Mouse (Mus musculus) T-helper 1 cell (primary cell): Measurements from ENCODE around the gene Pdk2.

Experiments
- in situ Hi-C: fragments of 300-600 bp; cut with MboI, MseI; formaldehyde crosslinking; loops from one replicate; pipeline ENCODE4 v1.15.1; 2025; ENCODE audit warnings: high pct_unique_total_duplicates

The Pdk2 gene

GRCm38 (mm10) chr11:94989562-94990017 lies 51.6 kb downstream of the Pdk2 start:
- in situ Hi-C loops, result loop anchor here (10.0 kb wide), 1 partner anchor 55 kb away; the partner anchor contains the start of gene Col1a1

DNA sequence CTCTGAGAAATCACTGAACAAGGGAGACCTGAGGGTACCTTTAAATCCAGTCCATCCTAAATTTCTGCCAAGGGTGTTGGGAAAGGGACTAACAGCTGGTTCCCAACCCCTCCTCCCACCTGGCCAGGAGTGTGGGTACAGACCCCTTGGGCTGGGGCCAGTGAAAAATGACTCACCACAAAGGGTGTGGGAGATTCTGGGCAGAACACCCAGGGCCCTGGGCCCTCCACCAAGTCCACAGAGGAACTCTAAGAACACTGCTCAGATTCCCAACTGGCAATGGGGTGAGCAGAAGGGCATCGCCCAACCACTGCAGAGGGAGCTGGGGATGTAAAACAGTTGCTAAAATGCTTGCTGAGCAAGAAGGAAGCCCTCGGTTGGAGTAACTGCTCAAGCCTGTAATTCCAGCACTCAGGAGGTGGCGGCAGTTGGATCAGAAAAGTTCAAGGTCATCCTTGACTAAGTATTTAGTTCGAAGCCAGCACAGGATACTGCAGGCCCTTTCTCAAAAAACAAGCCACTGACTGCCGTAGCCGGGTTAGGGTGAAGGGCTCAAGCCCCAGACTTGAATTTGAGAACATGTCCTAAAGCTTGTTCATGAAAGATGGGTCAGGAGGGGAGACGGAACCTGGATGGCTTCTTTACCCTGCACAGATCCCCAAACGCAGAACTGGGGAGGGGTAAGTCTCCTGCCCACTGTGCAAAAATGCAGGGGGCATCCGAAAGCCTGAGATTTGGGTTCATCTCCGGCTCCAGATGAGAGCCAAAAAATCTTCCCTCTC lies 52.2 kb downstream of the Pdk2 start:
- in situ Hi-C loops, result no loop called here

DNA sequence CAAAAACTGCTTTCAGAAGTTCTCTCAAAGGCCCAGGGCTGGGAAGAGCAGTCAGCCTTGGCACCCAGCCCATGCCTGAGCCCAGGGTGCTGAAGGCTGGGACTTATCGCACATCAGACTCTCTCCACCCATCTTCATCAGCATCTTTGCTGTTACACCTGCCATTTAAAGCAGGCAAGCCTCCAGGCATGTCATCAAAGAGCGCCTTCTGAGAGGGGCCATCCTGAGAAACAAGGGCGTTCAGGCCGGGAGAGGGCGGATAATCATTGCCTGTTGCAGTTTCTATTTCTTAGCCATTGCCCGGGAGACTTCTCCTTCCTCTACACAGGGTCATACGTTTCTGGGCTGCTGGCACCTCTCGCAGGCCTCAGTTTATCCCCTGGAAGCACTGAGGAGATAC lies 53.3 kb downstream of the Pdk2 start:
- in situ Hi-C loops, result no loop called here

DNA sequence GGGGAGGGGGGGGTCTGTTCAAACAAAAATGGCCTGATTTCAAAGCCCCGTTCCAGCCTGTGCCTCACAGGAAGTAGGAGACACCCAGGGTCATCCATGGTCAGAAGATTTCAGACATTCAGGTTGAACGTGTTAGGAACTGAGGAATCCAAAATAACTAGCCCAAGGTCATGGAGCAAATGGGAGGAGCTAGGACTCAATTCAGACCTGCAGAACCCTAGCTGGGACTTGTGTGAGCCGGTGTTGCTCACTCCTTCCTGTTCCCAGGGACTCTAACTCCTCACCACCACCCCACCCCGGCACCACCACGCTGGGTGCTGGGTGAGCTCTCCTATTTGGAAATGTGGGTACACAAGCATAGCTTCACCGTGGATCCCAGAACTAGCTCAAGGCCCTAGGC lies 53.8 kb downstream of the Pdk2 start:
- in situ Hi-C loops, result no loop called here

DNA sequence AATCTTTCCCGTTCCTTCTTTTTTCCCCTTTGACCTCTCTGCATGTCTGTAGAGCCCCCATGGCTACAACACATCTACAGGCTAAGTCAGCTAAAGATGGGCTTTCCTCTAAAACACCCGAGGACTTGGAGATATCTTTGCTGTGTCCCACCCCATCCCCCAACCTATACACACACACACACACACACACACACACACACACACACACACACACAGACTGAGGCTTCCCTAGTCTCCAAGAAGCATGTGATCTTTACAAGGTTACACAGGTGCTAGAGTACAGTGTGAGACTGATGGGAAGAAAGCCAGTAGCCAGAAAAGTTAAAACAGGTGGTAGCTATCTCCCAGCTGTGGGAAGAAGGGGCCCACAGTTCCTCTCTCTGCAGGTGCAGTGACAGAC lies 54.7 kb downstream of the Pdk2 start:
- in situ Hi-C loops, result no loop called here

DNA sequence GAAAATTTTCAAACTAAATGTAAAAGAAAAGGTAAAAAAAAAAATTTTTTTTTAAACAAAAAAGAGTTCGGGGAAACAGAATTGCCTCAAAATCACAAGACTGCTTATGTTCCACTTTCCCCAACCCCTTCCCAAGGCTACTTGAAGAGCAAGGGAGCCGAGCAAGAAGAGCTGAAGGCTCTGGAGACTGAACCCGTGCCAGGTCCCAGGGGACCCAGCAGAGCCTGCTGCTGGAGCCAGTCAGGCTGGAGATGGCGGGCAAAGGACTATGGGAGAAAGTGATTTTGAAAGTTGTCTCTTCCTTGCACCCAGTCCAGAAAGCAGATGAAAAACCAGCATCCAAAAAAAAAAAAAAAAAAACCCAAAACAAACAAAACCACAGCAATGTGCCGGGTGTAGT lies 55.3 kb downstream of the Pdk2 start:
- in situ Hi-C loops, result no loop called here

DNA sequence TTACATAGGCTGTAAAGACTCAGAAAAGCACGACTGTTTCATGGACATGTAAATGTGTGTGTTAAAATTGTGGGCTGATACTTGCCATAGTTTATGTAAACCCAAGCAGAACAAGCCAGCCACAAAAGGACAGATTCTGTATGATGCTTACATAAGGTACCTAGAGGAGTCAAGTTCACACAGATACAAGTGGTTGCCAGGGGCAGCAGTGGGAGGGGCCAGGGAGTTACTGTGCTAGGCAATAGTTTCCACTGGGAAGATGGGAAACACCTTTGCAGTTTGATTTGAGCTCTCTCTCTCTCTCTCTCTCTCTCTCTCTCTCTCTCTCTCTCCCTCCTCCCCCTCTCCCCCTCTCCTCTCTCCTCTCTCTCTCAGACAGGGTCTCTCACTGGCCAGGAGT lies 56.0 kb downstream of the Pdk2 start:
- in situ Hi-C loops, result no loop called here

DNA sequence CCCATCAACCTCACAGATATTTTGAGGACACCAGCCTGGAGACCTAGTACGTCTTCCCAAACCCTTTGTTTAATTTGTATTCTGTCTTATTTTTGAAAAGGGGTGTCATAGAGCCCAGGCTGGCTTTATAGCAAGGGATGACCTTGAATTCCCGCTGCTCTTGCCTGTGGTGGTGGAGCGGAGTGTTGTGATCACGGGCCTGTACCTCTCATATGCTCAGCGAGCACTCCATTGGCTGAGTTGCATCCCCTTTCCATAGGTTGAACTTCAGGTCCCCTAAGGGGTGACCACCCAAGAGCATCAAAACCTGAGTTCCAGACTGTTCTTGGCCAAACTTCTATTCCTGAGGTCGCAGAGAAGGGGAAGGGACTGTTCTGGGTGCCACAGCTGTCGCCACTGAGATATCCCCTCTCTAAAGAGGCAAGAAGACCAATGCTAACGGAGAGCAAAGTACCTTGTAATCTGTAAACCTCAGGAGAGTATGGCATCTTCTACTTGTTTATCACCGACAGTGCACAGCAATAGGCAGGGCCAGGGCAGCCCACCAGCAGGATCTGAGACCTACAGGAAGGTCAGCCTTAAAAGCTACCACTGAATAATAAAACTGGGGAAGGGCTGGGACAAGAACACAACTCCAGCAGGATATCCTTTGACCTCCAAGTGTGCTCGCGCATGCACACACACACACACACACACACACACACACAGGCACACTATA lies 61.5 kb downstream of the Pdk2 start:
- in situ Hi-C loops, result no loop called here

DNA sequence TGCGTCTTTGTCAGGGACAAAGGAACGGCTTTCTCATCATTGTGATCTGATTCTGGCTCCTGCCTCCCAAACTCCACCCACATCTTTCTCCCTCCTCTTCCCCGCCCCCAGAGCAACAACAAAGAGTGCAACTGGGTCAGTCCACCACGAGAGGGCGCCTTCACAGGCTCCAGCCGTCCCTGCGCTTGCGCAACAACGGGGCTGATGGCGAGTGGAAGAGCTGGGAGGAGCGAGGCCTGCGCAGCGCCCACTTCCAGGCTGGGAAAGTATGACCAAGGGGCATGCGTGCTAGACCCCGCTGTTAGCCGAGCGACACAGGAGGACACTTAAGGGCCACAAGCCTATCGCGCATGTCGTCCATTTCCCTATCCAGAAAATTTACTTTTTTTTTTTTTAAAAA lies 62.2 kb downstream of the Pdk2 start:
- in situ Hi-C loops, result no loop called here

DNA sequence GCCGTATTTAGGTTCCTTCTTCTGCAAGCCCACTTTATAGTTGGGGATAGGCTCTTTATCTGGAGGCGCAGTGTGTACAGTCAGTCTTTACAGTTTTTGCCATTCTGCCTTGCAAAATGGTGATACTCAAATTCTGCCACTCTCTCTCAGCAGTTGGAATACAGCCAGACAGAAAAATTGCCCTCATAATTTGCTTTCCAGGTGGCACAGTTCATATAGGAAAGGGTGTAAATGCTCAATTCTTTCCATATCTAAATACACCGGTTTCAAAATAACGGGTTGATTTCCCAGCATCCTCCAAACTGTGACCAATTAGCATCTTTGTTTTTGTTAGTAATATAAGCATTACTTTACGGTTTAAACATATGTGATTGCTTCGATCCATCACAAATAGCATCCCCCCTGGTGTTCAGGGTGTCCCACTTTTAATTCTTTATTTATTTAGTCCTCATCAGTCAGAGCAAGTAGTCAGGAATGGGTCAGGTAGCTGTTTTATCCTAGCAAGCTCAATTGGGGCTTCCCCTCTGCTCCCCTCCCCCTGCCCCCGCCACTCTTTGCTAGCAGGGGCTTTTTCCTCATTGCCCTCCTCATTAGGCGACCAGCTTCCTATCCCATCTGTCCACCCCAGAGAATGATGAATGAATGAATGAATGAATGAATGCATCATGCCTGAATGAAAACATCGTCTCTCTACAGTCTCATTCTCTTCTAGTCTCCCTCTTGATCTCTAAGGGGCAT lies 62.8 kb downstream of the Pdk2 start:
- in situ Hi-C loops, result no loop called here
